Mouse (Mus musculus) CH12.LX (cell line): ENCODE measurements around the gene Slc18a3. TPM values are rescaled to one million over a fixed set of nuclear protein-coding genes. Genes with fewer than 3 reads are reported as not detected.

Experiments used
- polyA plus RNA-seq: library from polyadenylated mRNA; unstranded; fragments of >175 nt; gene quantifications from 2 replicates; pipeline ENCODE4 v1.2.1, GENCODE M21; 2012; ENCODE audit warnings: low read depth; ENCODE audit not compliant: insufficient read length
- total RNA-seq, 2 experiments: library from RNA; depleted of rRNA; stranded (reverse); fragments of 300-350 nt in 1 of 2; fragments of >200 nt in 1 of 2; gene quantifications; 2 replicates each; pipeline ENCODE4 v1.2.3; 2012 to 2014

Slc18a3 gene
- total and polyA plus RNA-seq, 3 experiments: not detected

Other genes starting within 250 kb of the Slc18a3 start
- 8.2 and 11.1 TPM in 2 replicates for gene Ogdhl, start 142.8 kb downstream of the Slc18a3 start, total RNA-seq (2012; rRNA removed)
- gene Ogdhl, start 142.8 kb downstream of the Slc18a3 start, total RNA-seq (2014; rRNA removed): 1.4 and 1.6 TPM in 2 replicates
- gene Ogdhl, start 142.8 kb downstream of the Slc18a3 start, polyA plus RNA-seq: 6.0 and 6.5 TPM in 2 replicates
- not detected in 2 replicates for gene 1700024G13Rik, start 76.5 kb downstream of the Slc18a3 start, total RNA-seq (2012; rRNA removed)
- not detected in 2 replicates for gene 1700024G13Rik, start 76.5 kb downstream of the Slc18a3 start, total RNA-seq (2014; rRNA removed)
- gene 1700024G13Rik, start 76.5 kb downstream of the Slc18a3 start, polyA plus RNA-seq: not detected in 2 replicates
- gene Chat, start 1.1 kb upstream of the Slc18a3 start, total RNA-seq (2012; rRNA removed): not detected in 2 replicates
- not detected in 2 replicates for gene Chat, start 1.1 kb upstream of the Slc18a3 start, total RNA-seq (2014; rRNA removed)
- not detected in 2 replicates for gene Chat, start 1.1 kb upstream of the Slc18a3 start, polyA plus RNA-seq
- 10.7 and 11.3 TPM in 2 replicates for gene Ercc6, start 48.7 kb upstream of the Slc18a3 start, total RNA-seq (2012; rRNA removed)
- gene Ercc6, start 48.7 kb upstream of the Slc18a3 start, total RNA-seq (2014; rRNA removed): 15.3 and 15.8 TPM in 2 replicates
- gene Ercc6, start 48.7 kb upstream of the Slc18a3 start, polyA plus RNA-seq: 15.1 and 16.7 TPM in 2 replicates
- gene Prrxl1, start 134.6 kb upstream of the Slc18a3 start, total RNA-seq (2012; rRNA removed): 0.04 TPM in 1 of 2 replicates, not detected in the other
- gene Prrxl1, start 134.6 kb upstream of the Slc18a3 start, total RNA-seq (2014; rRNA removed): not detected in 2 replicates
- not detected in 2 replicates for gene Prrxl1, start 134.6 kb upstream of the Slc18a3 start, polyA plus RNA-seq
- gene 3425401B19Rik, start 220.4 kb upstream of the Slc18a3 start, total RNA-seq (2012; rRNA removed): 0.04 TPM in 2 replicates
- 0.04 and 0.05 TPM in 2 replicates for gene 3425401B19Rik, start 220.4 kb upstream of the Slc18a3 start, total RNA-seq (2014; rRNA removed)
- 0.55 and 0.67 TPM in 2 replicates for gene 3425401B19Rik, start 220.4 kb upstream of the Slc18a3 start, polyA plus RNA-seq